Mouse (Mus musculus) hindbrain, embryonic 14.5 days (tissue): ENCODE results near the gene Rasgrp3. TPM values are rescaled to one million over a fixed set of nuclear protein-coding genes. Genes with fewer than 3 reads are reported as not detected.

Source experiments
- ATAC-seq: fragments of 200-750 bp; cut with Nextera tagmentation; 2 replicates; pipeline ENCODE4 v1.8.0; 2017; ENCODE audit warnings: moderate number of reproducible peaks, mild to moderate bottlenecking, moderate TSS enrichment, moderate library complexity; ENCODE audit not compliant: low FRiP score
- DNase-seq: peaks from one replicate; pipeline ENCODE4 v3.0.0-alpha.2; 2015; ENCODE audit warnings: low spot score
- H3K27ac ChIP-seq: fragments of 300-500 bp; sonication (generic); 2 replicates; pipeline ENCODE4 v1.5.1; 2014; ENCODE audit warnings: mild to moderate bottlenecking, moderate library complexity
- H3K27me3 ChIP-seq: fragments of 300-500 bp; sonication (generic); 2 replicates; pipeline ENCODE4 v1.6.1; 2014; ENCODE audit warnings: mild to moderate bottlenecking, low read length, mixed read lengths; ENCODE audit not compliant: control insufficient read depth, insufficient read depth
- H3K36me3 ChIP-seq: fragments of 300-500 bp; sonication (generic); replicated peaks from 2 replicates; pipeline ENCODE4 v1.6.1; 2014; ENCODE audit not compliant: control insufficient read depth, insufficient read depth
- H3K4me1 ChIP-seq: fragments of 300-500 bp; sonication (generic); replicated peaks from 2 replicates; pipeline ENCODE4 v1.6.1; 2014; ENCODE audit warnings: antibody characterized with exemption, low read length, mixed read lengths; ENCODE audit not compliant: control insufficient read depth, insufficient read depth
- H3K4me2 ChIP-seq: fragments of 300-500 bp; sonication (generic); replicated peaks from 2 replicates; pipeline ENCODE4 v1.6.1; 2014; ENCODE audit warnings: mild to moderate bottlenecking, moderate library complexity
- H3K4me3 ChIP-seq: fragments of 300-500 bp; sonication (generic); replicated peaks from 2 replicates; pipeline ENCODE4 v1.5.1; 2014; ENCODE audit warnings: mild to moderate bottlenecking, low read length
- H3K9ac ChIP-seq: fragments of 300-500 bp; sonication (generic); 2 replicates; pipeline ENCODE4 v1.6.1; 2014
- H3K9me3 ChIP-seq: fragments of 300-500 bp; sonication (generic); 2 replicates; pipeline ENCODE4 v1.6.1; 2016; ENCODE audit warnings: low read length; ENCODE audit not compliant: control insufficient read depth
- WGBS: fragments of 180-500 bp; shearing (Covaris S2); extraction: QIAGEN DNeasy Blood & Tissue Kit; methylation state at CpG from one replicate; pipeline ENCODE4 v1.1.7; 2014; 5-methylcytosine and 5-hydroxymethylcytosine counted together
- polyA plus RNA-seq: library from polyadenylated mRNA; unstranded; fragments of >200 nt; fragmentation: Nextera tagmentation; extraction: Ambion mirVana; gene quantifications from 2 replicates; pipeline ENCODE4 v1.2.1, GENCODE M21; 2014

Rasgrp3 gene
- polyA plus RNA-seq, 1 experiment from 2014 or later: 8.6 TPM

- Histone ChIP-seq H3K9ac (no peak overlapping the region), H3K4me3 (peak overlapping the region; percentile 0; the same call in 1 of the 2 replicates), H3K27me3 (no peaks in the 10 kb centered on the region), H3K9me3 (no peaks in the 10 kb centered on the region), H3K27ac (peak overlapping the region; percentile 26; the same call in 1 of the 2 replicates), H3K4me1 (peaks cover 6% of the 10 kb centered on the region; the same call in 1 of the 2 replicates), H3K4me2 (no peak overlapping the region), H3K36me3 (no peaks in the 10 kb centered on the region)
- no peak for ATAC-seq
- DNase-seq: no peak
- WGBS: 78% methylated on average over 6 of the region's 6 CpGs
Observed at GRCm38 (mm10) chr17:75436819-75437218, 1.1 kb downstream of the Rasgrp3 start.

GRCm38 (mm10) chr17:75437239-75437750 is 1.6 kb downstream of the Rasgrp3 start:
- H3K36me3 ChIP-seq: no peaks in the 10 kb centered on the region
- peaks cover 6% of the 10 kb centered on the region; the same call in 1 of the 2 replicates for H3K4me1 ChIP-seq
- peak overlapping the region; percentile 26; the same call in 1 of the 2 replicates for H3K27ac ChIP-seq
- H3K4me3 ChIP-seq: no peak overlapping the region; the same call in 1 of the 2 replicates
- H3K27me3 ChIP-seq: no peaks in the 10 kb centered on the region
- no peak for ATAC-seq
- no peak for DNase-seq
- WGBS: 65% methylated on average over 11 of the region's 11 CpGs
- no peak overlapping the region for H3K9ac ChIP-seq
- no peaks in the 10 kb centered on the region for H3K9me3 ChIP-seq
- peak overlapping the region; percentile 21; the same call in 1 of the 2 replicates for H3K4me2 ChIP-seq

DNA sequence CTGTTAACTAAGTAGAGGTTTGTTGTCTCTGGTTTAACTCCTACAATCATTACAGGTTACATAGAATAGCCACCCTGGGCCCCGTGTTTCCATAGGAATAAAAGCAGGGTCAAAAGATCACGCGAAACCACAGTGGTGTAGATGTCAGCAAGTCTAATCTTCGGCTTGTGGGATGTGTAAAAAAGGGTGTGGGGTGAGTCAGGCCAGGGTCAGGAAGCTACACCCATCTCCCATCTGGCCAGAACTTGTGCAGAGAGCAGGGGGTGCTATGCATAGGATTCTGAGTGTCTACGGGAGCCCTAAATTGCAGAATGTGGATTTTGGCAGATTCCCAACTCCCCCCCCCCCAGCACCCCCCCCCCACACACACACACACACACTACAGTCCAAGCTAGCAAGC is 2.5 kb downstream of the Rasgrp3 start:
- WGBS: 61% methylated on average over 5 of the region's 5 CpGs
- Histone ChIP-seq H3K4me2 (0 out of 2 replicates have a peak overlapping the region, but pooled peaks have one; percentile 21), H3K27ac (no peak overlapping the region), H3K36me3 (no peaks in the 10 kb centered on the region), H3K4me1 (peaks cover 6% of the 10 kb centered on the region; the same call in 1 of the 2 replicates), H3K9me3 (no peaks in the 10 kb centered on the region), H3K9ac (no peak overlapping the region), H3K4me3 (no peak overlapping the region), H3K27me3 (no peaks in the 10 kb centered on the region)
- ATAC-seq (no peak), DNase-seq (no peak)

DNA sequence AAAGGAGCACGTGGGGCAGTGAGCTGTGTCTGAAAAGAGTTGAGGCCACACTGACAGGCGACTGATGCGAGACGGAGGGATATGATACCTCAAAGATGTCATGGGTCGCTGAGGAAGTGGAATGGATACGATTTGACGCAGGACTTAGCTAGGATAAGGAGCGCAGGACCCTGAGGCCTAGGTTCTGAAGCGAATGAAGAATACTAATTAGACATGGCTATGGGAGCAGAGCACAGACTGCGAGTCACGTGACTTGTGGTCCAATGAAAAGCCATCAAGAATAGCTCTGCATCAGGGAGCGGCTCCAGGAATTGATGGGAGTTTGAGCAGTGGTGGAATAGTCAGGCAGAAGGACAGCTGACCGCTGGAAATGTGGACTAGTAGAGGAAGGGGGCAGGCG is 3.4 kb downstream of the Rasgrp3 start:
- H3K9me3 ChIP-seq: no peaks in the 10 kb centered on the region
- 63% methylated on average over 14 of the region's 14 CpGs for WGBS
- no peak overlapping the region for H3K9ac ChIP-seq
- H3K27ac ChIP-seq: no peak overlapping the region
- H3K4me2 ChIP-seq: no peak overlapping the region
- H3K4me1 ChIP-seq: peaks cover 6% of the 10 kb centered on the region; the same call in 1 of the 2 replicates
- no peaks in the 10 kb centered on the region for H3K27me3 ChIP-seq
- ATAC-seq (peak; percentile 25; the same call in 1 of the 2 replicates), DNase-seq (no peak)
- no peaks in the 10 kb centered on the region for H3K36me3 ChIP-seq
- H3K4me3 ChIP-seq: no peak overlapping the region

- Histone ChIP-seq H3K4me2 (no peak overlapping the region), H3K4me3 (no peak overlapping the region), H3K4me1 (peaks cover 6% of the 10 kb centered on the region; the same call in 1 of the 2 replicates), H3K9me3 (no peaks in the 10 kb centered on the region), H3K36me3 (no peaks in the 10 kb centered on the region), H3K9ac (no peak overlapping the region), H3K27ac (peak overlapping the region; percentile 59; the same call in 1 of the 2 replicates), H3K27me3 (no peaks in the 10 kb centered on the region)
- no peak for DNase-seq
- 35% methylated on average over 7 of the region's 7 CpGs for WGBS
- no peak for ATAC-seq
Observed at GRCm38 (mm10) chr17:75440619-75441018, 4.9 kb downstream of the Rasgrp3 start.

GRCm38 (mm10) chr17:75441260-75441830 is 5.6 kb downstream of the Rasgrp3 start:
- 66% methylated on average over 5 of the region's 5 CpGs for WGBS

DNA sequence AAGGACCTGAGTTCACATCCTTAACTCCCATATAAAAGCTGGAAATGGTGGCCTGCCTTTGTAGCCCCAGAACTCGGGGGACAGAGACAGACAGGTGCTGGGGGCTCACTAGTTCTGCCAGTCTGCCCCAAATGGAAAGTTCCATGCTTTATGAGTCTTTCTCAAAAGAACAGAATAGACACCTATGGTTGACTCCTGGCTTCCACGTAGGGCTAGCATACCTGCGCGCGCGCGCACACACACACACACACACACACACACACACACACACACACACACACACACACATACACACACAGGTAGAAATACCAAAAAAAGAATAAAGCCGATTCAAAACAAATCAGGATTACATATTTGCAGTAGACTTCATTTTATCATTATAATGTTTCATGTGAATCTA is 6.7 kb downstream of the Rasgrp3 start:
- H3K4me2 ChIP-seq: no peak overlapping the region
- H3K27ac ChIP-seq: no peak overlapping the region
- 97% methylated on average over 8 of the region's 8 CpGs for WGBS
- no peak overlapping the region for H3K4me3 ChIP-seq
- H3K9ac ChIP-seq: no peak overlapping the region
- DNase-seq (no peak), ATAC-seq (no peak)
- H3K9me3 ChIP-seq: no peaks in the 10 kb centered on the region
- no peaks in the 10 kb centered on the region for H3K27me3 ChIP-seq
- peaks cover 6% of the 10 kb centered on the region; the same call in 1 of the 2 replicates for H3K4me1 ChIP-seq
- no peaks in the 10 kb centered on the region for H3K36me3 ChIP-seq

More at GRCm38 (mm10) chr17:75441260-75441830, 5.6 kb downstream of the Rasgrp3 start:
- H3K9ac ChIP-seq: no peak overlapping the region
- peak overlapping the region; percentile 59 for H3K27ac ChIP-seq
- no peaks in the 10 kb centered on the region for H3K27me3 ChIP-seq
- ATAC-seq (0 out of 2 replicates have a peak, but pooled peaks have one; percentile 44), DNase-seq (no peak)
- H3K9me3 ChIP-seq: no peaks in the 10 kb centered on the region
- no peaks in the 10 kb centered on the region for H3K36me3 ChIP-seq
- H3K4me1 ChIP-seq: peaks cover 6% of the 10 kb centered on the region; the same call in 1 of the 2 replicates
- H3K4me2 ChIP-seq: no peak overlapping the region
- H3K4me3 ChIP-seq: no peak overlapping the region

- Histone ChIP-seq H3K4me2 (no peak overlapping the region), H3K4me3 (no peak overlapping the region), H3K9me3 (no peaks in the 10 kb centered on the region), H3K27ac (no peak overlapping the region), H3K27me3 (no peaks in the 10 kb centered on the region), H3K36me3 (no peaks in the 10 kb centered on the region), H3K9ac (no peak overlapping the region), H3K4me1 (peaks cover 6% of the 10 kb centered on the region; the same call in 1 of the 2 replicates)
- WGBS: 86% methylated on average over 6 of the region's 6 CpGs
- ATAC-seq (no peak), DNase-seq (no peak)
Observed at GRCm38 (mm10) chr17:75443064-75443621, 7.4 kb downstream of the Rasgrp3 start.

DNA sequence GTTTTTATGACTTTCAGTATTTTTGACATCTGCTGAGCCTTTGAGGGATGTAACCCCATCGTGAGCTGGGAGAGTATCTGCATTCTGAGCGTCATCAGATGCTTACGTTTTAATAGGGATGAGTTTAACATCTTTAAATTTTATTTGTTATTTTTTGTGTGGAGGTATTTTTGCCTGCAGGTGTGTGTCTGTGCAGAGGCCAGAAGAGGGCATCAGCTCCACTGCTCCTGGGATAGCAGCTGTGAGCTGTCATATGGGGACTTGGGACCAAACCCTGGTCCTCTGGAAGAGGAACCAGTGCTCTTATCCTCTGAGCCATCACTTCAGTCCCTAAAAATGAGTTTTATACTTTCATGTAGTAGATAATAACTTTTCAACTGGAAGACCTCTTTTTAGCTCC is 12.6 kb downstream of the Rasgrp3 start:
- Histone ChIP-seq H3K4me3 (no peak overlapping the region), H3K4me2 (no peak overlapping the region), H3K36me3 (no peaks in the 10 kb centered on the region), H3K27me3 (no peaks in the 10 kb centered on the region), H3K9ac (no peak overlapping the region), H3K27ac (no peak overlapping the region), H3K4me1 (no peaks in the 10 kb centered on the region), H3K9me3 (no peaks in the 10 kb centered on the region)
- no peak for ATAC-seq
- DNase-seq: peak; percentile 8
- 96% methylated on average over 3 of the region's 3 CpGs for WGBS
